Mouse (Mus musculus): ENCODE measurements around the gene Cyp4a29. TPM values are rescaled to one million over a fixed set of nuclear protein-coding genes. Genes with fewer than 3 reads are reported as not detected.
"Not testable (repeated sequence)": the region's sequence is repeated elsewhere in the genome, so short reads cannot be mapped to it uniquely, and the experiment has no call there.

Cyp4a29 gene
- polyA plus RNA-seq (2014; fragmentation: Nextera tagmentation; extraction: Ambion mirVana), result not detected in 2 replicates

- ATAC-seq (ENCODE audit: insufficient number of reproducible peaks, low FRiP score, low TSS enrichment, low read depth), result no peak
- no peak for DNase-seq (ENCODE audit: low spot score)
- Histone ChIP-seq H3K4me3 (ENCODE audit: low read depth, low read length) (no peak within 1 kb of the TSS), H3K9me3 (ENCODE audit: control insufficient read depth, low read length) (no peaks in the 10 kb centered on the region), H3K27ac (replicated peaks; ENCODE audit: low read depth, low read length) (no peak within 1 kb of the TSS), H3K9ac (ENCODE audit: low read length) (no peak within 1 kb of the TSS), H3K4me1 (ENCODE audit: control insufficient read depth, insufficient read depth, low read length) (no peaks in the 10 kb centered on the region), H3K36me3 (ENCODE audit: control insufficient read depth, insufficient read depth, low read length) (no peaks in the 10 kb centered on the region), H3K4me2 (ENCODE audit: low read depth, severe bottlenecking) (no peak within 1 kb of the TSS), H3K27me3 (ENCODE audit: control insufficient read depth, insufficient read depth, low read length) (no peaks in the 10 kb centered on the region)
- 83% methylated on average over 3 of the region's 3 CpGs for WGBS
Observed at GRCm38 (mm10) chr4:115241784-115242183, at the start of gene Cyp4a29. TSS of gene Cyp4a29 (plus strand) at chr4:115242084.

- not testable (repeated sequence) for H3K9ac ChIP-seq (ENCODE audit: low read length); H3K36me3 ChIP-seq (ENCODE audit: control insufficient read depth, insufficient read depth, low read length); H3K27me3 ChIP-seq (ENCODE audit: control insufficient read depth, insufficient read depth, low read length); H3K4me2 ChIP-seq (ENCODE audit: low read depth, severe bottlenecking); H3K4me1 ChIP-seq (ENCODE audit: control insufficient read depth, insufficient read depth, low read length); H3K9me3 ChIP-seq (ENCODE audit: control insufficient read depth, low read length); ATAC-seq (ENCODE audit: insufficient number of reproducible peaks, low FRiP score, low TSS enrichment, low read depth); DNase-seq (ENCODE audit: low spot score); H3K27ac ChIP-seq (replicated peaks; ENCODE audit: low read depth, low read length); H3K4me3 ChIP-seq (ENCODE audit: low read depth, low read length)
- 88% methylated on average over 2 of the region's 2 CpGs for WGBS
Observed at GRCm38 (mm10) chr4:115232901-115233300, 9.0 kb upstream of the Cyp4a29 start.

- Histone ChIP-seq H3K36me3 (ENCODE audit: control insufficient read depth, insufficient read depth, low read length) (no peaks in the 10 kb centered on the region), H3K4me2 (ENCODE audit: low read depth, severe bottlenecking) (no peak overlapping the region), H3K27ac (replicated peaks; ENCODE audit: low read depth, low read length) (no peak overlapping the region), H3K4me3 (ENCODE audit: low read depth, low read length) (no peak overlapping the region), H3K9ac (ENCODE audit: low read length) (no peak overlapping the region), H3K27me3 (ENCODE audit: control insufficient read depth, insufficient read depth, low read length) (no peaks in the 10 kb centered on the region), H3K4me1 (ENCODE audit: control insufficient read depth, insufficient read depth, low read length) (no peaks in the 10 kb centered on the region), H3K9me3 (ENCODE audit: control insufficient read depth, low read length) (no peaks in the 10 kb centered on the region)
- DNase-seq (ENCODE audit: low spot score), result no peak
- WGBS, result 57% methylated on average over 1 of the region's 1 CpGs
- ATAC-seq (ENCODE audit: insufficient number of reproducible peaks, low FRiP score, low TSS enrichment, low read depth), result no peak
Observed at GRCm38 (mm10) chr4:115236462-115237096, 5.3 kb upstream of the Cyp4a29 start.

- H3K4me2 ChIP-seq (ENCODE audit: low read depth, severe bottlenecking); DNase-seq (ENCODE audit: low spot score); H3K27ac ChIP-seq (replicated peaks; ENCODE audit: low read depth, low read length); H3K27me3 ChIP-seq (ENCODE audit: control insufficient read depth, insufficient read depth, low read length); H3K36me3 ChIP-seq (ENCODE audit: control insufficient read depth, insufficient read depth, low read length); H3K4me1 ChIP-seq (ENCODE audit: control insufficient read depth, insufficient read depth, low read length); H3K4me3 ChIP-seq (ENCODE audit: low read depth, low read length); H3K9me3 ChIP-seq (ENCODE audit: control insufficient read depth, low read length); H3K9ac ChIP-seq (ENCODE audit: low read length); ATAC-seq (ENCODE audit: insufficient number of reproducible peaks, low FRiP score, low TSS enrichment, low read depth): not testable (repeated sequence)
- 90% methylated on average over 3 of the region's 4 CpGs for WGBS
Observed at GRCm38 (mm10) chr4:115264687-115265569, 23.0 kb downstream of the Cyp4a29 start.

- H3K9ac ChIP-seq (ENCODE audit: low read length); H3K9me3 ChIP-seq (ENCODE audit: control insufficient read depth, low read length); H3K27me3 ChIP-seq (ENCODE audit: control insufficient read depth, insufficient read depth, low read length); DNase-seq (ENCODE audit: low spot score); H3K36me3 ChIP-seq (ENCODE audit: control insufficient read depth, insufficient read depth, low read length); ATAC-seq (ENCODE audit: insufficient number of reproducible peaks, low FRiP score, low TSS enrichment, low read depth); H3K4me3 ChIP-seq (ENCODE audit: low read depth, low read length); H3K4me1 ChIP-seq (ENCODE audit: control insufficient read depth, insufficient read depth, low read length); H3K4me2 ChIP-seq (ENCODE audit: low read depth, severe bottlenecking); H3K27ac ChIP-seq (replicated peaks; ENCODE audit: low read depth, low read length): not testable (repeated sequence)
- WGBS, result 95% methylated on average over 2 of the region's 3 CpGs
Observed at GRCm38 (mm10) chr4:115278215-115278982, 36.5 kb downstream of the Cyp4a29 start.

- no peak for DNase-seq (ENCODE audit: low spot score)
- Histone ChIP-seq H3K9me3 (ENCODE audit: control insufficient read depth, low read length) (no peaks in the 10 kb centered on the region), H3K27ac (replicated peaks; ENCODE audit: low read depth, low read length) (no peak overlapping the region), H3K27me3 (ENCODE audit: control insufficient read depth, insufficient read depth, low read length) (no peaks in the 10 kb centered on the region), H3K4me2 (ENCODE audit: low read depth, severe bottlenecking) (peak overlapping the region; percentile 46; the same call in 1 of the 2 replicates), H3K4me1 (ENCODE audit: control insufficient read depth, insufficient read depth, low read length) (no peaks in the 10 kb centered on the region), H3K9ac (ENCODE audit: low read length) (no peak overlapping the region), H3K36me3 (ENCODE audit: control insufficient read depth, insufficient read depth, low read length) (no peaks in the 10 kb centered on the region), H3K4me3 (ENCODE audit: low read depth, low read length) (no peak overlapping the region; the same call in 1 of the 2 replicates)
- no peak for ATAC-seq (ENCODE audit: insufficient number of reproducible peaks, low FRiP score, low TSS enrichment, low read depth)
Observed at GRCm38 (mm10) chr4:115280342-115280741, 38.5 kb downstream of the Cyp4a29 start.

GRCm38 (mm10) chr4:115280779-115281178 is 38.9 kb downstream of the Cyp4a29 start:
- DNase-seq (ENCODE audit: low spot score); H3K4me1 ChIP-seq (ENCODE audit: control insufficient read depth, insufficient read depth, low read length); H3K9me3 ChIP-seq (ENCODE audit: control insufficient read depth, low read length); ATAC-seq (ENCODE audit: insufficient number of reproducible peaks, low FRiP score, low TSS enrichment, low read depth); H3K27ac ChIP-seq (replicated peaks; ENCODE audit: low read depth, low read length); H3K27me3 ChIP-seq (ENCODE audit: control insufficient read depth, insufficient read depth, low read length); H3K36me3 ChIP-seq (ENCODE audit: control insufficient read depth, insufficient read depth, low read length): not testable (repeated sequence)
- Histone ChIP-seq H3K9ac (ENCODE audit: low read length) (peak overlapping the region; percentile 40; the same call in 1 of the 2 replicates), H3K4me3 (ENCODE audit: low read depth, low read length) (peak overlapping the region; percentile 25; the same call in 1 of the 2 replicates), H3K4me2 (ENCODE audit: low read depth, severe bottlenecking) (peak overlapping the region; percentile 46)
- 21% methylated on average over 10 of the region's 10 CpGs for WGBS

GRCm38 (mm10) chr4:115281231-115281767 is 39.4 kb downstream of the Cyp4a29 start:
- not testable (repeated sequence) for H3K4me3 ChIP-seq (ENCODE audit: low read depth, low read length); H3K9ac ChIP-seq (ENCODE audit: low read length); DNase-seq (ENCODE audit: low spot score); H3K9me3 ChIP-seq (ENCODE audit: control insufficient read depth, low read length); H3K27ac ChIP-seq (replicated peaks; ENCODE audit: low read depth, low read length); H3K36me3 ChIP-seq (ENCODE audit: control insufficient read depth, insufficient read depth, low read length); H3K4me1 ChIP-seq (ENCODE audit: control insufficient read depth, insufficient read depth, low read length); H3K27me3 ChIP-seq (ENCODE audit: control insufficient read depth, insufficient read depth, low read length)
- peak overlapping the region; percentile 46 for H3K4me2 ChIP-seq (ENCODE audit: low read depth, severe bottlenecking)
- WGBS, result 17% methylated on average over 19 of the region's 23 CpGs
- peak; percentile 62; the same call in 1 of the 2 replicates for ATAC-seq (ENCODE audit: insufficient number of reproducible peaks, low FRiP score, low TSS enrichment, low read depth)
